Mouse (Mus musculus) hindbrain, embryonic 11.5 days (tissue): ENCODE results near the gene Dnal1. TPM values are rescaled to one million over a fixed set of nuclear protein-coding genes. Genes with fewer than 3 reads are reported as not detected.
"Not testable (repeated sequence)": the region's sequence is repeated elsewhere in the genome, so short reads cannot be mapped to it uniquely, and the experiment has no call there.

ENCODE experiments used
- ATAC-seq: fragments of 200-750 bp; cut with Nextera tagmentation; 2 replicates; pipeline ENCODE4 v1.8.0; 2017; ENCODE audit warnings: mild to moderate bottlenecking, moderate TSS enrichment, moderate library complexity; ENCODE audit not compliant: low FRiP score
- DNase-seq: peaks from one replicate; pipeline ENCODE4 v3.0.0-alpha.2; 2015; ENCODE audit warnings: low spot score
- H3K27ac ChIP-seq: fragments of 300-500 bp; sonication (generic); 2 replicates; pipeline ENCODE4 v1.5.1; 2014; ENCODE audit warnings: mild to moderate bottlenecking, low read depth, low read length
- H3K27me3 ChIP-seq: fragments of 300-500 bp; sonication (generic); 2 replicates; pipeline ENCODE4 v1.6.1; 2014; ENCODE audit warnings: mild to moderate bottlenecking, low read length, moderate library complexity, mixed read lengths; ENCODE audit not compliant: control insufficient read depth, insufficient read depth
- H3K36me3 ChIP-seq: fragments of 300-500 bp; sonication (generic); 2 replicates; pipeline ENCODE4 v1.6.1; 2014; ENCODE audit warnings: mild to moderate bottlenecking, low read length, moderate library complexity, mixed read lengths; ENCODE audit not compliant: control insufficient read depth, insufficient read depth
- H3K4me1 ChIP-seq: fragments of 300-500 bp; sonication (generic); replicated peaks from 2 replicates; pipeline ENCODE4 v1.6.1; 2014; ENCODE audit warnings: low read length, mixed read lengths; ENCODE audit not compliant: control insufficient read depth, insufficient read depth
- H3K4me2 ChIP-seq: fragments of 300-500 bp; sonication (generic); replicated peaks from 2 replicates; pipeline ENCODE4 v1.6.1; 2014; ENCODE audit warnings: mild to moderate bottlenecking, low read depth, low read length
- H3K4me3 ChIP-seq: fragments of 300-500 bp; sonication (generic); 2 replicates; pipeline ENCODE4 v1.5.1; 2014; ENCODE audit warnings: low read depth, low read length
- H3K9ac ChIP-seq: fragments of 300-500 bp; sonication (generic); 2 replicates; pipeline ENCODE4 v1.6.1; 2014; ENCODE audit warnings: low read depth, low read length
- H3K9me3 ChIP-seq: fragments of 300-500 bp; sonication (generic); 2 replicates; pipeline ENCODE4 v1.6.1; 2016; ENCODE audit warnings: low read length; ENCODE audit not compliant: control insufficient read depth
- WGBS: fragments of 180-500 bp; shearing (Covaris S2); extraction: QIAGEN DNeasy Blood & Tissue Kit; methylation state at CpG from one replicate; pipeline ENCODE4 v1.1.7; 2014; 5-methylcytosine and 5-hydroxymethylcytosine counted together
- polyA plus RNA-seq: library from polyadenylated mRNA; unstranded; fragments of >200 nt; fragmentation: Nextera tagmentation; extraction: Ambion mirVana; gene quantifications from 2 replicates; pipeline ENCODE4 v1.2.1, GENCODE M21; 2014

Gene Dnal1
- polyA plus RNA-seq, 1 experiment from 2014 or later: 6.3 TPM

DNA sequence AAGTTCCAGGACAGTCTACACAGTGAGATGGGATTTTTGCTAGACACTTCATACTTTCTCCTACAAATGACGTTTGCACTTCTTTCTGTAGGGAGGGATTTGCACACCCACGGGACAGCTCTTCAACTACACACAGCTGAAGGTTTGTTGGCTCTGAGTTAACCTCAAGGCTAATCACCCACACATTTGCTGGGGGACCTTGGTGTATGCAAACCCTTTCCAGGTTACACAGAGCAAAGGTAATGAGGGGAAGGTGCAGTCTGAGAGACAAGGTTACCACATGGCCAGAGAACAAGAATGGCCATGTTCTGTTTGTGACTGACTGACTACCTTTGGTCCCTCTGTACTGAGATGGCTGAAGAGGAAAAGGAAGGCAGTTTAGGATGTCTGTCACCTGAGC is 30.3 kb upstream of the Dnal1 start:
- H3K4me3 ChIP-seq: no peak overlapping the region

DNA sequence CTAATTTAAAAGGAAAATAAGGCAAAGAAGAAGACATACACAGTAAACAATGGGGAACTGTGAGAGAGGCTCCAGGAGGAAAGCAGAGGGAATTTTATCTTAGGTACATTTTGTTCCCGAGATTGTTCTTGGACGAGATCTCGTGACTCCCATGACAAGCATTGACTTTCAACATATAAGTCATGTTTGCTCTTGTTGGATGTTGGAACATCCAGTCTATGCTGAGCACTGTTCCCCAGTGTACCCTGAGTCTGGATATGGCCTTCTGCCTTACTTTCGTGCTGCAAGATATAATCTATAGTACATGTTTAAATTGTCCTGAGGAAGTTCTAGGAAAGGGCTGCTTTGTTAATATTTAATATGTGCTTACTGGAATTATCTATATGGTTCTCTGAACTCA is 29.6 kb upstream of the Dnal1 start:
- no peak for DNase-seq
- 88% methylated on average over 4 of the region's 4 CpGs for WGBS
- H3K4me2 ChIP-seq: no peak overlapping the region

More for the DNA sequence above, 30.3 kb upstream of the Dnal1 start:
- Histone ChIP-seq H3K4me2 (no peak overlapping the region), H3K9ac (no peak overlapping the region), H3K9me3 (no peaks in the 10 kb centered on the region), H3K36me3 (no peaks in the 10 kb centered on the region), H3K27me3 (no peaks in the 10 kb centered on the region), H3K27ac (no peak overlapping the region), H3K4me1 (no peaks in the 10 kb centered on the region)
- no peak for ATAC-seq
- DNase-seq: no peak
- 82% methylated on average over 2 of the region's 2 CpGs for WGBS

DNA sequence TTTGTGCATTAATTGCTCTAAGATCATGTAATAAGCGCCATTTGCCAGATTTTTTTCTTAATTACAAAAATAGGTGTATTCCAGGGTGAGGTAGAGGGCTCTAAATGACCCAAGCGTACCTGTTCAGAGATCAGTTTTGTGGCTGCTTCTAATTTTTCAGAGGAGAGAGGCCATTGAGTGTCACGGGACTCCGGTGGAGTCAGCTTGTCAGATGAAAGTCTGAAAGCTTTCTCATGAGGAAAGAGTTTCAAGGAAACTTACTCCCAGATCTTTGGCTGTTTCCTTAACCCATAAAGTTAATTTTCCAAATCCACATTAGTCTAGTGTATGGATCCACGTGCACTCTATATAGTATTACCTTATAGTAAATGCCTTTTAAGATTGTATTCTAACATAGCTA is 19.5 kb upstream of the Dnal1 start:
- not testable (repeated sequence) for H3K27ac ChIP-seq, H3K9me3 ChIP-seq, H3K4me2 ChIP-seq, H3K4me3 ChIP-seq, H3K27me3 ChIP-seq, DNase-seq, H3K36me3 ChIP-seq, H3K9ac ChIP-seq, ATAC-seq, H3K4me1 ChIP-seq
- 87% methylated on average over 5 of the region's 5 CpGs for WGBS

More for the DNA sequence above, 29.6 kb upstream of the Dnal1 start:
- H3K4me3 ChIP-seq: no peak overlapping the region
- no peaks in the 10 kb centered on the region for H3K27me3 ChIP-seq
- no peaks in the 10 kb centered on the region for H3K36me3 ChIP-seq
- no peak for ATAC-seq
- H3K9me3 ChIP-seq: no peaks in the 10 kb centered on the region
- H3K9ac ChIP-seq: no peak overlapping the region
- no peak overlapping the region for H3K27ac ChIP-seq
- H3K4me1 ChIP-seq: no peaks in the 10 kb centered on the region

DNA sequence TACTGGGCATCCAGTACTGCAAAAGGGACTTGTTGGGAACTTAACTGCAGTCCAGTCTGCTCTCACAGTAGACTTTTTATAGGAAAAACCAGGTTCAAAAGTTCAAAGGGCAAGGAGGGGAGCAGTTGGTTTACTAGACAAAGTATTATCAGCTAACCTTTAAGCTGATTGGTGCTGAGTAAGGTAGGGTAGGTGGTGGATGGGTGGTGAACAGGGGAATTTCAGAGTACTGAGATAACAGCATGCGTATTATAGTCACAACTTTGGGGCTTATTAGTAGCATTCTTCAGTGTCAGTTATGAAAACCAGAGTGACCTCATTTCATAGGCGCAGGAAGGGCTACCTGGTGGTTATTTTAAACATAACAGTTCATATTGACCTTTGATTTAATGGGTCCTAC is 14.6 kb upstream of the Dnal1 start:
- Histone ChIP-seq H3K4me3 (no peak overlapping the region), H3K27me3 (no peaks in the 10 kb centered on the region), H3K9me3 (no peaks in the 10 kb centered on the region), H3K4me2 (no peak overlapping the region), H3K36me3 (no peaks in the 10 kb centered on the region), H3K4me1 (no peaks in the 10 kb centered on the region), H3K27ac (no peak overlapping the region), H3K9ac (no peak overlapping the region)
- WGBS: 92% methylated on average over 2 of the region's 2 CpGs
- DNase-seq: no peak
- no peak for ATAC-seq

DNA sequence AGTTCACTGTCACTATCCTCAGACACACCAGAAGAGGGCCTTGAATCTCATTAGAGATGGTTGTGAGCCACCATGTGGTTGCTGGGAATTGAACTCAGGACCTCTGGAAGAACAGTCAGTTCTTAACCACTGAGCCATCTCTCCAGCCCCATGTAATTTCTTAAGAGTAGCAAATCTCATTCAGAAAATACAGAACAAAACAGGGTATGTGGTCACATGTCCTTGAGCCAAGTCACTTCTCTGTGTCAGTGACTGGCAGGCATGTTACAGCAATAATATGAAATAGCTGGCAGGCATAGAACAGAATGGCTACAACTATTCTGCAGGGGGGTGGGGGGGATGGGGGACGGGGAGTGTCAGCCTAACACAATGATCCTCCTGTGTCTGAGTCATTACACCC is 14.1 kb upstream of the Dnal1 start:
- 75% methylated on average over 1 of the region's 1 CpGs for WGBS
- Histone ChIP-seq H3K9me3 (no peaks in the 10 kb centered on the region), H3K36me3 (no peaks in the 10 kb centered on the region), H3K9ac (no peak overlapping the region), H3K4me3 (no peak overlapping the region), H3K4me1 (no peaks in the 10 kb centered on the region), H3K27me3 (no peaks in the 10 kb centered on the region), H3K4me2 (no peak overlapping the region), H3K27ac (no peak overlapping the region)
- ATAC-seq (no peak), DNase-seq (no peak)

DNA sequence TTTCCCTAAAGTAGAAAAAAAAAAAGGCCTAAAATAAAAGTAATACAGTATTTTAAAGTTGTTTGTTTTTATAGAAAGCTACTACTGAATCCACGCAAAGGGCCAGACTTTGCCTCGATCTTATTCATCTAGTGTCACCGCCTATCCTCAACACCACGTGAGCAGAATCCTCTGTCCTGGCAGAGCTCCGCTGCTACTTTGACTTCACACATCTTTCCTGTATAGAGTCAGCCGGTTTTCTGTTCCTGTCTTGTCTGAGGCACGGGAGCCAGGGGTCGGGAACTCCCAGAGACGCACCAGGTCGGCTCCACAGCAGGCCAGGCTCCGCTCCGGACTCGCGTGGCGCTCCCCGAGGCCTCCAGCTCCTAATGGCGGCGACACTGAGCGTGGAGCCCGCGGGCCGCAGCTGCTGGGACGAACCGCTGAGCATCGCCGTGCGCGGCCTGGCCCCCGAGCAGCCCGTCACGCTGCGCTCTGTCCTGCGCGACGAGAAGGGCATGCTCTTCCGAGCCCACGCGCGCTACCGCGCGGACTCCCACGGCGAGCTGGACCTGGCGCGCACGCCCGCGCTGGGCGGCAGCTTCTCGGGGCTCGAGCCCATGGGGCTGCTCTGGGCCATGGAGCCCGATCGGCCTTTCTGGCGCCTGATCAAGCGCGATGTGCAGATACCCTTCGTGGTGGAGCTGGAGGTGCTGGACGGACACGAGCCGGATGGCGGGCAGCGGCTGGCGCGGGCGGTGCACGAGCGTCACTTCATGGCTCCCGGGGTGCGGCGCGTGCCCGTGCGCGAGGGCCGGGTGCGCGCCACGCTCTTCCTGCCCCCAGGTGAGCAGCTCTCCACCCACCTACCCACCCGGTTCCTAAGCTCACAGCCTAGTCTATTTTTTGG is 13.3 kb upstream of the Dnal1 start, which contains the start of gene Acot6:
Acot6 (plus strand) TSS at position 51 of the 889 bp plus-strand sequence.
- H3K9me3 ChIP-seq, H3K27ac ChIP-seq, H3K36me3 ChIP-seq, H3K4me1 ChIP-seq, H3K27me3 ChIP-seq: not testable (repeated sequence)
- ATAC-seq: peak; percentile 54; the same call in 1 of the 2 replicates
- Histone ChIP-seq H3K9ac (peak within 1 kb of the TSS; percentile 45), H3K4me2 (peak within 1 kb of the TSS; percentile 57), H3K4me3 (peak within 1 kb of the TSS; percentile 36)
- under 1% methylated on average over 25 of the region's 80 CpGs for WGBS
- DNase-seq: peak; percentile 64

DNA sequence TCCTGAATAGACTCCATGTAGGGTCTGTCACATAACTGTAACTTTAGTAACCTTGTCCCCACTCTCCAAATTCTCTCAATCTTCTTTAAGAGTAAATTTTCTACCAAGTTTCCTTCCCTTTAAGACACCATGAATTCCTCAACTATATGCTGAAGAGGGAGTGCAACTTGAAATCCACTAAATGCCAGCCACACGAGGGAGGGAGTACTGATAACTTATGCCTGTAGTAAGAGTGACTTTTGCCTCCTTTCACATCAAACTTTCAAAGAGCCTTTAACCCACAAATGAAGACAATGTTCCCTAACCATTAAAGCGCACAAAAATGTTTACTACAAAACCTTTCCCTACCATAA is 12.7 kb upstream of the Dnal1 start:
- H3K36me3 ChIP-seq: no peaks in the 10 kb centered on the region
- peak overlapping the region; percentile 36 for H3K4me3 ChIP-seq
- 68% methylated on average over 2 of the region's 2 CpGs for WGBS
- H3K9me3 ChIP-seq: no peaks in the 10 kb centered on the region
- peak overlapping the region; percentile 57 for H3K4me2 ChIP-seq
- DNase-seq: peak; percentile 15
- H3K4me1 ChIP-seq: no peaks in the 10 kb centered on the region
- no peak overlapping the region; the same call in 1 of the 2 replicates for H3K9ac ChIP-seq
- H3K27me3 ChIP-seq: no peaks in the 10 kb centered on the region
- no peak overlapping the region for H3K27ac ChIP-seq
- no peak for ATAC-seq

DNA sequence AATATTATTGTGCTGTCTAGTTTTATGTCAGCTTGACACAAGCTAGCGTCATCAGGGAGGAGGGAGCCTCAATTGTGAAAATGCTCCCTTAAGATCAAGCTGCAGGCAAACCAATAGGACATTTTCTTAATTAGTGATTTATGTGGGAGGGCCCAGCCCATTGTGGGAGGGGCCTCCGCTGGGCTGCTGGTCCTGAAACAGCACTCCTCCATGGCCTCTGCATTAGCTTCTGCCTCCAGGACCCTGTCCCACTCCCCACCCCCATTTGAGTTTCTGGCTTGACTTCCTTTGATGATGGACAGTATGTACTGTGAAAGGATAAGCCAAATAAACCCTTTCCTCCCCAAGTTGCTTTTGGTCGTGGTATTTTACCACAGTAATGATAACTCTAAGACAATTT is 7.2 kb upstream of the Dnal1 start:
- H3K27me3 ChIP-seq: no peaks in the 10 kb centered on the region
- no peaks in the 10 kb centered on the region for H3K36me3 ChIP-seq
- no peak overlapping the region for H3K4me2 ChIP-seq
- no peak for ATAC-seq
- H3K4me3 ChIP-seq: no peak overlapping the region
- H3K27ac ChIP-seq: no peak overlapping the region
- no peaks in the 10 kb centered on the region for H3K9me3 ChIP-seq
- H3K9ac ChIP-seq: no peak overlapping the region
- WGBS: 75% methylated on average over 3 of the region's 3 CpGs
- no peak for DNase-seq
- no peaks in the 10 kb centered on the region for H3K4me1 ChIP-seq

DNA sequence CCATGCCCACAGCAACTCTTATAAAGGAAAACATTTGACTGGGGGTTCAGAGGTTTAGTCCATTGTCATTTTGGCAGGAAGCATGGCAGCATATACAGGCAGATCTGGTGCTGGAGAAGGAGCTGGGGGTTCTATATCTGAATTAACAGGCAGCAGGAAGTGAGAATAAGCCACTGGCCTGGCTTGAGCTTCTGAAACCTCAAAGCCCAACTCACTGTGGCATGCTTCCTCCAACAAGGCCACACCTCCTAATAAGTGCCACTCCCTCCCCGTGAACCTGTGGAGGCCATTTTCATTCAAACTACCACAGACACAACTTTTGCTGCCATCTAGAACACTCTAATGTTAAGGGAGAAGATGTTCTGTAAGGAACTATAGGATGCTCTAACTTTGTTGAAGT is 6.5 kb upstream of the Dnal1 start:
- Histone ChIP-seq H3K4me2 (no peak overlapping the region), H3K4me3 (no peak overlapping the region), H3K9me3 (no peaks in the 10 kb centered on the region), H3K27me3 (no peaks in the 10 kb centered on the region), H3K9ac (no peak overlapping the region), H3K36me3 (no peaks in the 10 kb centered on the region), H3K27ac (no peak overlapping the region), H3K4me1 (no peaks in the 10 kb centered on the region)
- 65% methylated on average over 1 of the region's 1 CpGs for WGBS
- no peak for ATAC-seq
- DNase-seq: no peak
